Mouse (Mus musculus): ENCODE measurements around the gene Gpr6. TPM values are rescaled to one million over a fixed set of nuclear protein-coding genes. Genes with fewer than 3 reads are reported as not detected.

Gpr6 gene
- polyA plus RNA-seq, 1 experiment, result not detected

GRCm38 (mm10) chr10:41032811-41033210, 39.3 kb downstream of the Gpr6 start:
- 61% methylated on average over 7 of the region's 7 CpGs for WGBS

GRCm38 (mm10) chr10:41024860-41025259, 47.2 kb downstream of the Gpr6 start:
- TF ChIP-seq POLR2A (IDR thresholded peaks at IDR 0.05; ENCODE audit: low read depth, low read length), result no peak
- no peak overlapping the region for H3K27ac ChIP-seq (ENCODE audit: insufficient read depth, low read depth, low read length)
- no peaks in the 10 kb centered on the region for H3K36me3 ChIP-seq (ENCODE audit: control insufficient read depth, insufficient read depth, low read length)
- H3K4me3 ChIP-seq (ENCODE audit: insufficient read depth, low read depth, low read length), result no peak overlapping the region
- no peaks in the 10 kb centered on the region for H3K27me3 ChIP-seq (replicated peaks; ENCODE audit: control insufficient read depth, insufficient read depth, low read length)
- 71% methylated on average over 1 of the region's 1 CpGs for WGBS
- no peaks in the 10 kb centered on the region for H3K4me1 ChIP-seq (ENCODE audit: control insufficient read depth, insufficient read depth, low read length)
- DNase-seq, result no peak

More at GRCm38 (mm10) chr10:41032811-41033210, 39.3 kb downstream of the Gpr6 start:
- DNase-seq, result no peak
- TF ChIP-seq POLR2A (IDR thresholded peaks at IDR 0.05; ENCODE audit: low read depth, low read length) (no peak), CTCF (conservative IDR thresholded peaks at IDR 0.05; ENCODE audit: insufficient read depth, insufficient read length, low read depth, low read length) (no peak)
- Histone ChIP-seq H3K36me3 (ENCODE audit: control insufficient read depth, insufficient read depth, low read length) (no peaks in the 10 kb centered on the region), H3K27ac (ENCODE audit: insufficient read depth, low read depth, low read length) (no peak overlapping the region), H3K4me3 (ENCODE audit: insufficient read depth, low read depth, low read length) (no peak overlapping the region), H3K4me1 (ENCODE audit: control insufficient read depth, insufficient read depth, low read length) (no peaks in the 10 kb centered on the region), H3K27me3 (replicated peaks; ENCODE audit: control insufficient read depth, insufficient read depth, low read length) (no peaks in the 10 kb centered on the region)

- H3K27ac ChIP-seq (ENCODE audit: insufficient read depth, low read depth, low read length), result no peak overlapping the region
- H3K36me3 ChIP-seq (ENCODE audit: control insufficient read depth, insufficient read depth, low read length), result no peaks in the 10 kb centered on the region
- 29% methylated on average over 1 of the region's 1 CpGs for WGBS
- H3K4me3 ChIP-seq (ENCODE audit: insufficient read depth, low read depth, low read length), result no peak overlapping the region
- no peaks in the 10 kb centered on the region for H3K27me3 ChIP-seq (replicated peaks; ENCODE audit: control insufficient read depth, insufficient read depth, low read length)
- no peak for DNase-seq
- no peak for TF ChIP-seq CTCF (conservative IDR thresholded peaks at IDR 0.05; ENCODE audit: insufficient read depth, insufficient read length, low read depth, low read length)
- TF ChIP-seq POLR2A (IDR thresholded peaks at IDR 0.05; ENCODE audit: low read depth, low read length), result no peak
- H3K4me1 ChIP-seq (ENCODE audit: control insufficient read depth, insufficient read depth, low read length), result no peaks in the 10 kb centered on the region
Measured at GRCm38 (mm10) chr10:41024406-41024805, 47.7 kb downstream of the Gpr6 start.

GRCm38 (mm10) chr10:41022226-41022625, 49.9 kb downstream of the Gpr6 start:
- Histone ChIP-seq H3K27me3 (replicated peaks; ENCODE audit: control insufficient read depth, insufficient read depth, low read length) (no peaks in the 10 kb centered on the region), H3K4me3 (ENCODE audit: insufficient read depth, low read depth, low read length) (no peak overlapping the region), H3K4me1 (ENCODE audit: control insufficient read depth, insufficient read depth, low read length) (no peaks in the 10 kb centered on the region), H3K36me3 (ENCODE audit: control insufficient read depth, insufficient read depth, low read length) (no peaks in the 10 kb centered on the region), H3K27ac (ENCODE audit: insufficient read depth, low read depth, low read length) (no peak overlapping the region)
- WGBS, result 91% methylated on average over 4 of the region's 4 CpGs
- TF ChIP-seq POLR2A (IDR thresholded peaks at IDR 0.05; ENCODE audit: low read depth, low read length) (no peak), CTCF (conservative IDR thresholded peaks at IDR 0.05; ENCODE audit: insufficient read depth, insufficient read length, low read depth, low read length) (no peak)
- DNase-seq, result no peak

Other genes starting within 250 kb of the Gpr6 start
- gene Cdc40, start 189.0 kb downstream of the Gpr6 start, polyA plus RNA-seq (2012; rRNA removed), result 12.5 and 14.4 TPM in 2 replicates
- gene Wasf1, start 188.8 kb downstream of the Gpr6 start, polyA plus RNA-seq (2012; rRNA removed), result 1.3 and 1.4 TPM in 2 replicates
- 12.6 and 13.4 TPM in 2 replicates for gene Fig4, start 231.0 kb upstream of the Gpr6 start, polyA plus RNA-seq (2012; rRNA removed)
- 0.02 and 0.03 TPM in 2 replicates for gene Ak9, start 231.7 kb upstream of the Gpr6 start, polyA plus RNA-seq (2012; rRNA removed)

All from kidney, adult 2 months (tissue).